Mouse (Mus musculus) megakaryocyte-erythroid progenitor cell, adult 5-6 weeks (primary cell): Measurements from ENCODE around the gene Arhgap25. TPM values are rescaled to one million over a fixed set of nuclear protein-coding genes. Genes with fewer than 3 reads are reported as not detected.
"Not testable (repeated sequence)": the region's sequence is repeated elsewhere in the genome, so short reads cannot be mapped to it uniquely, and the experiment has no call there.

Source experiments
- ATAC-seq: replicated peaks from 2 replicates; pipeline ENCODE4 v1.8.0; 2016; ENCODE audit warnings: mild to moderate bottlenecking, inconsistent platforms; ENCODE audit not compliant: severe bottlenecking, poor library complexity, low FRiP score, low TSS enrichment
- total RNA-seq, 2 experiments: library from RNA; stranded (forward) in 1 of 2; stranded (reverse) in 1 of 2; fragments of 200-1000, 215-1000 nt in 1 of 2; fragments of >200 nt in 1 of 2; fragmentation: Nextera tagmentation in 1 of 2; gene quantifications; 2 replicates each; pipeline ENCODE4 v1.2.3; 2014 to 2017

The Arhgap25 gene
- total RNA-seq (2014; fragmentation: Nextera tagmentation) (4.4 and 6.9 TPM in 2 replicates), total RNA-seq (2017) (8.5 and 9.0 TPM in 2 replicates)

- ATAC-seq = 0 out of 2 replicates have a peak, but pooled peaks have one; percentile 13
Measured at GRCm38 (mm10) chr6:87532953-87533710, at the start of gene Arhgap25. Gene Arhgap25, minus strand, starts transcription at chr6:87533259.

DNA sequence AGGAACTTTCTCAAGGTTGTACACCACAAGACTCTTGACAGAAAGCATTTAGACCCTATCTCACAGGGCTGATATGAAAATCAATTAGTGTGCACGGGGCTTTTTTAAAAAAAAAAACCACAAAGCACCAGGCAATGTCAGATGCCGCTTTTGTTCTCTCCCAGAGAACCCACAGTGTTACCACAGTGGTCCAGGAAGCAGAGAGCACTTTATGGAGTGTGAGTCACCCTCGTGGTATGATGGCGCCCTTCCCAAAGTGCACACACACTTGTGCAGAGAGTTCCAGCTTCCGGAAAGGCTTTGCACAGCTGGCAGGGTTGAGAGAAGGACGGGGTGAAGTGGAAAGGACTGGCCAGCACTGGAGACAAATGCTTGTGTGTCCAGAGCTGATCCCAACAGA, 49.4 kb upstream of the Arhgap25 start:
- no peak for ATAC-seq

GRCm38 (mm10) chr6:87581581-87581980, 48.5 kb upstream of the Arhgap25 start:
- no peak for ATAC-seq

GRCm38 (mm10) chr6:87581071-87581470, 48.0 kb upstream of the Arhgap25 start:
- ATAC-seq = no peak

DNA sequence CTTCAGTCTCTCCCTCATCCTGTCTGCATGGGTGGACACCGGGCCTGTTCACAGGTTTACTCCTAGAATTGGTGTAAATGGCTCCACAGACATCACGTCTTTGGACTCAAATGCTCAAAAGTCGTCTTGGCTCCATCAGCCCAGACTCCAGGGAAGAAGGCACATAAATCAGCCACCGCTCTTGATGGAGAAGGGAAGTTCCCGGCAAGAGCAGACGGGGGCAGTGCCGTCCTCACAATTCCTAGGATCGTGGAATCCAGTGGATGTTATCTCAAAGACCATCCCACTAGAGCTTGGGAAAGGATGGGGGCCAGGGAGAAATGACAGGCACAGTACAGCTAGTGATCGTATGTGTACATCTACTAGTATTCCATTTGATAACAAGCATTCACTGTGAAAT, 45.2 kb upstream of the Arhgap25 start:
- no peak for ATAC-seq

- ATAC-seq = no peak
Measured at GRCm38 (mm10) chr6:87576648-87577330, 43.7 kb upstream of the Arhgap25 start.

DNA sequence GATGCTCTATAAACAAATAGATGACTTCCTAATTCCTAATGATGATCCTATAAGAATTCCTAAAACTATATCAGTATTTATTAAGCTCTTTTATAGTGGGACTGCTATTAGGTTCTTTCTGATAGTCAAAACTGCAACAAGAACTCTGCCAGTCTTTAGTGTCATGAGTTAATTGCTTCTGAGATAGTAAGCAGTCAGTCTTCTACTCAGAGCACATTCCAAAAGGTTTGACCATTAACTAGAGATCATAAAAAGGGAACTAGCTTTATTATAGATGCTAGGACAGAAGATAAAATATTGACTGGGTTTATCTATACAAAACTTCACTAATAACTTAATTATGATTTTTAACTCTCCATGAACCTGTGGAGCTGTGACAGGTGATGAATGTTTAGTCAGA, 38.8 kb upstream of the Arhgap25 start:
- not testable (repeated sequence) for ATAC-seq

DNA sequence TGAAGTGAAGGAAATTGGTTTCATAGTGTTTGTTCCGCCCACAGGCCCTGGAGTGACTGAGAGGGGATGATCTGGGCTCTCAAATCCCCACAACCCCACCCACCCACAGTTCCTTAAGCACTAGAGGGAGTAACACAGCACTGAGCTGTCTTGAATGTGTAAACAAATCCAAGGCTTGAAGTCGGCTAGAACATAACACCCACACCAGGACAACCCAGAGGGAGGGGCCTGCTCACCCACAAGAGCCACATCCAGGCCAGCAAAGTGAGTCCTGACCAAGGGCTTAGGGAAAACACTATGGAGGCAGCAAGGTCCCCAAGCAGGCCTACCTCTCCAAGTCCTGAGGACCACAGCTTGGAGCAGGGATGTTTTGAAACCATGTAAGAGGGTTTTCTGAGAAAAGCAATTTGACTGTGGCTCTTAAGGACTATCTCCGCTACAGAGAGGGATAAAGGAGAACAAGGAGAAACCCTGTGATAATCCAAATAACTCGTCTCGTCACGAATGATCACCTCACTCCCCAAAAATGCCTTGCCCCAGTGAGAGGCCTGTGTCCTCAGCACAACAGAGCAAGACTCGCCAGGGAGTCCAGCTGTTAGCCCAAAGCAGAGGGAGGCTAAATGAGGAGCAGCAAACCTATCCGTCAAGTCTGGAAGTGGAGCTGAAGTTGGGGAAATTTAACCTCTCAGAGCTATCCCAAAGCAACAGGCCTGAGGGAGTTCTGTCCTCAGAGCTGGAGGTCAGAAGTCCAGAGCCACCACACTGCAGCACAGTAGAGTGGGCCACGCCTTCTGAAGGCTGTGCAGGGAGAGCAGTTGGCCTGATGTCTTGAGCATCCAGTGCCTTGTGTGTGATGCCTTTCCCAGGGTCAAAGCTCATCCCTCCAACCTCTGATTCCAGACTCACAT, 34.9 kb upstream of the Arhgap25 start:
- ATAC-seq = no peak

DNA sequence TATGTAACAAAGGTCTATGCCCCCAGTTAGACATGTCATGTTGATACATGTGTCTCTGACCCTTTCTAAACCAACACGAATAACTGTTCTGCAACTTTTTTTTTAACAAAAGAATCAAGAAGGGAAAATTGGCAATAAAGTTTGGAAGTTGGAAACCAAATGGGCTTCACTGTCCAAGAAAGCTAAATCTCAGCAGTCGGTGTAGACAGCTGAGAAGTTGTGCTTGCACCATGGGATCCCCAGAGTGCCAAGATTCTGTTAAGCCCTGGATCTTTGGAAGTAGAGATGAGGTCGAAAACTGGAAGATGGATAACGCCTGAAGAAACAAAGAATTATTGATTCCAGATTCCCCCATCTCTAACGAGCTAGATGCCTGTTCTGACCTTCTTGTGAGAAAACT, 32.1 kb upstream of the Arhgap25 start:
- ATAC-seq = no peak

DNA sequence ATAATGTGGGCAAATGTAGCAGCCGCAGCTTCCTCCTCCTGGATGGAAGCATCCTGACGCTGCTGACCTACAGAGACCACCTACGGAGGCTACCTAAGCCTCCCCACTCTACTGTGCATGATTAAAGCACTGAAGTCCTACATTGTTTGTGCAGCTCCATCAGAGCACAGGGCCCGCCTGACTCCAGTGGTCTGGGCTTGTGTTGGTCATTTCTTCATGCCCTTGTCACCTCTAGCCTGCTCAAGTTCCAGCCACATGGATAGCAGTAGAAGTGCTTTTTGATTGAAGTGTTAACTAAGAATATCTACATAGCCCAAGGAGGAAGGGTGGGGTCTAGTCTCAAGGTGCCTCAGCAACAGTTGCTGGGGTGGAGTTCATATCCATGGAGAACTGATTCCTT, 31.3 kb upstream of the Arhgap25 start:
- no peak for ATAC-seq

DNA sequence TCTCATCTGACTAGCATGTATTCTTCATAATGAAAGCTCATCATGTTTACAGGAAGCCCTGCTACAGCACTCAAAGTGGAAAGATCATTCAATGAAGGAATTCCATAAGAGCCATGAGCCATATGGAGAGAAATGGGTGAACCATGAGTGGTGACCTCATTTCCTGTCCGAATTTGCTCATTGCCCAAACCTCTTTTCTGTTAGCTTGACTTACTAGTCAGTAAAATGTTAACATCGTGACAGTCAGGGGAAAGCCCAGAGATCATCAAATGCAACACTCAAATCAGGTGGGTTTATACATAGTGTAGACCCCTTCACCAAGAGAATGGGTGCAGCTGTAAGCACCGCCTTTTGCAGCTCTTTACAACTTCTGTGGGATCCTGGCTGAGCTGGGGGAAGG, 20.7 kb upstream of the Arhgap25 start:
- no peak for ATAC-seq

GRCm38 (mm10) chr6:87552054-87552807, 19.2 kb upstream of the Arhgap25 start:
- ATAC-seq = peak; percentile 41; the same call in 1 of the 2 replicates

GRCm38 (mm10) chr6:87547836-87548235, 14.8 kb upstream of the Arhgap25 start:
- ATAC-seq = no peak

DNA sequence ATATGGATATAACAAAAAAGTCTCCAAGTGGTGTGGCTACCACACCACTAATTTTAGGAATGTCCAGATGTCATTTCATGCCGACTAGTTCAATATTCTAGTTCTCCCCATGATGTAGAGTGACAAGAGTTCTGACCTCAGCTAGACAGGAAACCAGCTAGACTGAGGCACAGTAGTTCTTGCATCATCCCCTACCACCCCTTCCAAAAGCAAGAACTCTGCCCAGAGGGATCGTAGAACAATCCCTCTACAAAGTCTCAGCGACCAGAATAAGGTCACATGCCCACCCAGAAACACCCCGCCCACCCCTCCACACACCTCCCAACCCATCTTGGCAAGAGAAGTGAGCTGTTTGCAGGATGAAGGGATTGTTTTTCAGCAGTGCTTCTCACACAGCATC, 14.4 kb upstream of the Arhgap25 start:
- no peak for ATAC-seq

DNA sequence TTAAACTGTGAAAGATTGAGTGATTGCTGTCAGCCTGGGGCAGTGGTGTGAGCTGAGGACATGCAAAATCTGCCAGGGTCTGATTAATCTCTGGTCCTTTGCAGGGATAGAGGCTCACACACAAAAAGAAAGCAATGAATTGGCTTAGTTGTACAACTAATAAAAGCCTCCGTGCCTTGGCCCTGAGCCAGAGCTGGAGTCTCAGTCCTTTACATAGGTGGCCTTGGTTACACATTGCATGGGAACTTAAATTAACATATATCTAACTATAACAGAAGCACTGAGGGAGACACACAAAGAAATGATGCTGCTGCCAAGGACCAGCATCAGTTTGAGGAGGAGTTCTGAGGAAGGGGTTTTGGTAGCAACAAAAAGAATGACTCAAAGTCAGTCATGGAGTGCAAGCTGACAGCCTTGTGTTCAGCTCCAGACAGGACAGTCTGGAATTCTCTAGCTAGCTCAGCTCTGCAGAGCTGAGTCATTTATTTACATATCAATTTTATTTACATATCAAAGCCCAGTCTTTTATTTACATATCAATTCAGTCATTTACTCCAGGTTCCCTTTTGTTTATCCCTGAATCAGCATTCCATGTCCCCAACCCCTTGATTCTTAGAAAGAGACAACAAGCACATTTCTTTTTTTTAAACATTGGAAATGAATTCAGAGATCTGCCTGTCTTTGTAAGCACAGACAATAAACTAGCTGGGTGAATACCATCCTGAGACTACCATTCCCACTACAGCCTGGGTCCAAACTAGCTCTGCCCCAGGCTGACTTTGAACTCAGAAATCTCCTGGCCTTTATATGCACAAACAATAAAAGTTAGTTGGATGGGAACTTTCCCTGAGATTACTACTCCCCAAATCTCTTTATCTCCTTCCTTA, 12.5 kb upstream of the Arhgap25 start:
- no peak for ATAC-seq

DNA sequence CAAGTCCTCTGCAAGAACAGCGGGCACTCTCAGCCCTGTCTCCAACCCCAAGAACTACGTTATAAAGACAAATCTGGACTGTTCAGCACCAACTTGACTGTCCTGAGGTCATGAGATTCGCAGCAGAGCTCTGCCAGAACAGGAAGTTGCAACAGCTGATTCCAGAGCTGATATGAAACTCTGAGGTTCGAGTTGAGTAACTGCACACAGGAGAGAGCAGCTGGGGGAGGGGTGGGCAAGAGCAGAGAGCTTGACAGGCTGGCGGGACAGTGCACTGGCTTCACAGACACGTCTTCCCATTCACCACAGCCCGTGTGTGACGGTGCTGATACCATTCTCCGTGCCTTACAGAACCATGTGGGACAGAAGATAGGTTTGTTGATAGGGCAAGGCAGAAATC, 9.0 kb upstream of the Arhgap25 start:
- peak; percentile 96 for ATAC-seq

- no peak for ATAC-seq
Measured at GRCm38 (mm10) chr6:87541171-87541571, 8.1 kb upstream of the Arhgap25 start.
